Mouse (Mus musculus): ENCODE measurements around the gene Uap1. TPM values are rescaled to one million over a fixed set of nuclear protein-coding genes. Genes with fewer than 3 reads are reported as not detected.

The Uap1 gene
- polyA plus RNA-seq, 1 experiment from 2014 or later, result 50.6 TPM

DNA sequence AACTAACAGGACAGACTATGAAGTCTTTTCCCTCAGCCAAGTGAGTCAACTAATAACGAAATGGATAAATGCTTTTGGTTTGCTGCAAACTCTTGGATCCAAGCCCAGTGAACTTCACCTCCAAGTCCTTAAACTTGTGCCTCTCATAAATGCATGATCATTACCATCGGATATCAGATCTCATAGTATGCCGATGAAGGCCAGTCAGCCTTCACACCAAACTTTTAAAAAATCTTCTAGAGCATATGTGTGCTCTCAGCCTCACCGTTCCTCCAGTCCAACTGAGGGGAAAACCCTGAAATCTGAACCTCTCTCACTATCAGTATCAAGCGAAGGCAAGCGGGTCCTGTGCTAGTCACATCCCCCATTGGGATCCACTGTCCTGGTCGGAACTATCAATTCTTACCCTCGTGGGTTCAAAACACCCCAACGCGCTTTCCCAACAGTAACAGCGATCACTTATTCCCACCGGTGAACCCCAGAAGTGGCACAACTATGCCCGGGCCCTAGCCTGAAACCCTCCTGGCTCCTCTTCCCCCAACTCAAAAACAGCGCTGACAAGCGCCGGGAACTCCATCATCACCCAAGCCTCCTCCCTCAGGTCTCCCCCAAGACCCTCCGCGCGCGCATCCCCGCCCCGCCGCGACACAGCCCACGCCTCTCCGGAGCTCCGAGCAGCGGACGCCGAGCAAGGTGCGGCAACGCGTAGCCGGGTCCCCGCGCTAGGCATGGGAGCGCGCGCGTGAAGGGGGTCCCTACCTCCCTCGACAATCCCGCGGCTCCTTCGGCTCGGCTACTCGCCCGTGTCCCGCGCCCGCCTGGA is 555 bp downstream of the Uap1 start:
- DNase-seq (ENCODE audit: low spot score) (peak; percentile 71), ATAC-seq (no peak; the same call in 1 of the 2 replicates)

DNA sequence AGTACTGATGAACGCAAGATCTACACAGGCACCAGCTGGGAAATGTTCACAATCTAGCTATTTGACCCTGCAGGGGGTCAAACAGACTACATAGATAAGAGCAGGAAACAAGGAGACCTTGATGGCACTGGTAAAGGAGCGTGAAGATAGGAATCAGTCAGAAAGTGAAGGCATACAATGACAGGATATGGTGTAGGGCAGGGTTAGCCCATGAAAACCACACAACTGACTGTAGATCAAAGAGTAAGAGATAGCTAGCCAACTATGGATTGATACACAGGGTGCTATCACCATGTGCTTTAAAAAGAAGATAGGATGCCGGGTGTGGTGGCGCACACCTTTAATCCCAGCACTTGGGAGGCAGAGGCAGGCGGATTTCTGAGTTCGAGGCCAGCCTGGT is 7.0 kb downstream of the Uap1 start:
- no peaks in the 10 kb centered on the region for H3K27me3 ChIP-seq (replicated peaks; ENCODE audit: insufficient read depth, low read length)
- no peak overlapping the region for H3K4me3 ChIP-seq (ENCODE audit: low read depth, low read length)
- DNase-seq (ENCODE audit: low spot score) (no peak), ATAC-seq (no peak)
- no peak overlapping the region for H3K9ac ChIP-seq (replicated peaks; ENCODE audit: low read depth)
- H3K4me1 ChIP-seq (ENCODE audit: insufficient read depth, low read depth, low read length), result no peaks in the 10 kb centered on the region
- H3K9me3 ChIP-seq (ENCODE audit: low read length), result no peaks in the 10 kb centered on the region
- H3K4me2 ChIP-seq (replicated peaks; ENCODE audit: low read depth, low read length), result no peak overlapping the region
- peaks cover 6% of the 10 kb centered on the region; the same call in 1 of the 2 replicates for H3K36me3 ChIP-seq (ENCODE audit: insufficient read depth, low read length)
- H3K27ac ChIP-seq (ENCODE audit: low read length), result no peak overlapping the region
- WGBS, result 77% methylated on average over 5 of the region's 6 CpGs
- TF ChIP-seq CTCF (IDR thresholded peaks at IDR 0.05) (no peak), EP300 (IDR thresholded peaks at IDR 0.05) (no peak)

More for the DNA sequence above, 555 bp downstream of the Uap1 start:
- H3K4me1 ChIP-seq (ENCODE audit: insufficient read depth, low read depth, low read length), result peaks cover 3% of the 10 kb centered on the region; the same call in 1 of the 2 replicates
- peak overlapping the region; percentile 73 for H3K4me3 ChIP-seq (ENCODE audit: low read depth, low read length)
- H3K27ac ChIP-seq (ENCODE audit: low read length), result peak overlapping the region; percentile 83
- no peaks in the 10 kb centered on the region for H3K36me3 ChIP-seq (ENCODE audit: insufficient read depth, low read length)
- no peaks in the 10 kb centered on the region for H3K9me3 ChIP-seq (ENCODE audit: low read length)
- H3K4me2 ChIP-seq (replicated peaks; ENCODE audit: low read depth, low read length), result peak overlapping the region; percentile 56
- no peak for TF ChIP-seq CTCF (IDR thresholded peaks at IDR 0.05)
- no peak for TF ChIP-seq EP300 (IDR thresholded peaks at IDR 0.05)
- H3K27me3 ChIP-seq (replicated peaks; ENCODE audit: insufficient read depth, low read length), result no peaks in the 10 kb centered on the region
- H3K9ac ChIP-seq (replicated peaks; ENCODE audit: low read depth), result peak overlapping the region; percentile 84
- WGBS, result under 1% methylated on average over 49 of the region's 50 CpGs

DNA sequence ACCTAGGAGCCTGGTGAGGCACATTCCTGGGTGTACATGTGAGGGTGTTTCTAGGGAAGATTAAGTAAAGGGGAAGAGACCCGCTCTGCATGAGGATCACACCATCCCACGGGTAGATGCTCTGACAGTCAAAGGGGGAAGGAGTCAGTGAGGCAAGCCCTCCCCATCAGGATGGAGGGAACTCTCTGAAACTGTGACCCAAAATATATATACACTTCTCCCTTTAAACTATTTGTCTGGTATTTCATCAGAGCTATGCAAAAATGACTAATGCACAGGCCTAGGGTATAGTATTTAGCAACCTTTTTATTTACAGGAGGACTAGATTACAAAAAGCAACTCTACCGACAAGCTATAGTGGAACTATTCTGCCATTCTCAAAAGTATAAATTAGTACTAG is 9.8 kb downstream of the Uap1 start:
- ATAC-seq (no peak), DNase-seq (ENCODE audit: low spot score) (no peak)
- Histone ChIP-seq H3K36me3 (ENCODE audit: insufficient read depth, low read length) (peaks cover 6% of the 10 kb centered on the region; the same call in 1 of the 2 replicates), H3K4me2 (replicated peaks; ENCODE audit: low read depth, low read length) (no peak overlapping the region), H3K9ac (replicated peaks; ENCODE audit: low read depth) (no peak overlapping the region), H3K9me3 (ENCODE audit: low read length) (no peaks in the 10 kb centered on the region), H3K27ac (ENCODE audit: low read length) (no peak overlapping the region), H3K4me1 (ENCODE audit: insufficient read depth, low read depth, low read length) (peaks cover 8% of the 10 kb centered on the region; the same call in 1 of the 2 replicates), H3K4me3 (ENCODE audit: low read depth, low read length) (no peak overlapping the region), H3K27me3 (replicated peaks; ENCODE audit: insufficient read depth, low read length) (no peaks in the 10 kb centered on the region)
- TF ChIP-seq EP300 (IDR thresholded peaks at IDR 0.05) (no peak), CTCF (IDR thresholded peaks at IDR 0.05) (no peak)
- 85% methylated on average over 3 of the region's 3 CpGs for WGBS

DNA sequence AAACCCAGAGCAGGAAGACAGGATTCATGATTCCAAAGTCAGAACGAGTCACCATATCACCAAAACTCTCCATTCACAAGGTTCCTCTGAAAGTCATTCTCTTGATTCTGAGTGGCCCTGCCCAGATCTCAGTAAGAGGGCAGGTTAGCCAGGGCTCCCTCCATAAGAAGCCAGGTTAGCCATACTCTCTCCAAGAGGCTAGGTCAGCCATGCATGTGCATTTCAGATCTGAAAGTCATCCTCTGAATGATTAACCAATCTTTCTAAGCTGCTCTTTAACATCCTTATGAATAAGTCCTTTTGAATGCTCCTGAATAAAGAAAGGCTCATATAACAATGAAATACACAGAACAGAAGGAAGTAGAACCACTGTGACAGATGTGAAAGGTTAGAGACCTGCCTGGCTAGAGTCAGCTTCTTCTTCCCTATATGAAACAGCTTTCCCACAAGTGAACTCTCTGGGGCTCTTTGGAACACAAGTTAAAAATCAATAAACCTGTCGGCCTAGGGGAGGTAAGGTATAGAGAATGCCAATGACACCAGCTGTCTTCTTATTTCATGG is 10.6 kb downstream of the Uap1 start:
- H3K4me3 ChIP-seq (ENCODE audit: low read depth, low read length), result no peak overlapping the region
- DNase-seq (ENCODE audit: low spot score), result no peak
- no peaks in the 10 kb centered on the region for H3K27me3 ChIP-seq (replicated peaks; ENCODE audit: insufficient read depth, low read length)
- TF ChIP-seq CTCF (IDR thresholded peaks at IDR 0.05), result no peak
- no peak for TF ChIP-seq EP300 (IDR thresholded peaks at IDR 0.05)
- peaks cover 8% of the 10 kb centered on the region; the same call in 1 of the 2 replicates for H3K4me1 ChIP-seq (ENCODE audit: insufficient read depth, low read depth, low read length)
- WGBS, result 76% methylated on average over 2 of the region's 2 CpGs
- H3K4me2 ChIP-seq (replicated peaks; ENCODE audit: low read depth, low read length), result no peak overlapping the region
- ATAC-seq, result no peak
- no peaks in the 10 kb centered on the region for H3K9me3 ChIP-seq (ENCODE audit: low read length)
- no peak overlapping the region for H3K9ac ChIP-seq (replicated peaks; ENCODE audit: low read depth)
- peak overlapping the region; percentile 20; the same call in 1 of the 2 replicates for H3K27ac ChIP-seq (ENCODE audit: low read length)
- peaks cover 6% of the 10 kb centered on the region; the same call in 1 of the 2 replicates for H3K36me3 ChIP-seq (ENCODE audit: insufficient read depth, low read length)

DNA sequence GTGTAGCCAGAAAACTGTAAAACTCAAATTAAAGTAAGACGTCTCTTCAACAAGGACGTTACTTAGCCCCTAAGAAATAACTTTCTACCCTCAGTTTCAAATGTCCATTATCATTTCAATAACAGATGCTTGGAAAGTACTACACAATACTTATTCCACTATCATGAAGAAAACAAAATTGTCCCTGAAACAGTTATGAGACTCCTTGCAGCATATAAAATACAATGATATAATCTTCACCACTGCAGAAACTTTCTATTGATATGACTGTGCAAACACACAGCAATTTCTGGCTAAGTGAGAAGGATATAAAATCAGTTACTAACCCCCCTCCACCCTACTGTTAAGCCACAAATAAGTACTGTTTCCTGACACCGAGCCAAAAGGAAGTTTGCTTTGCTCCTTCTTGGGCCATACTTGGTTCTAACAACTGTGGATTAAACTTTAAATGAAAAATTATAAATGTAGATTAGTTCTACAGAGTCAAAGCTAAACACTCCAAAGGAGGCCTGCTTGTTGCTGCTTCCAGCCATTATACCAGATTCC is 11.3 kb downstream of the Uap1 start:
- H3K4me3 ChIP-seq (ENCODE audit: low read depth, low read length), result no peak overlapping the region
- no peak overlapping the region for H3K4me2 ChIP-seq (replicated peaks; ENCODE audit: low read depth, low read length)
- WGBS, result 69% methylated on average over 3 of the region's 3 CpGs
- H3K9ac ChIP-seq (replicated peaks; ENCODE audit: low read depth), result no peak overlapping the region
- no peaks in the 10 kb centered on the region for H3K27me3 ChIP-seq (replicated peaks; ENCODE audit: insufficient read depth, low read length)
- DNase-seq (ENCODE audit: low spot score) (peak; percentile 60), ATAC-seq (peak; percentile 57; the same call in 1 of the 2 replicates)
- H3K9me3 ChIP-seq (ENCODE audit: low read length), result no peaks in the 10 kb centered on the region
- H3K27ac ChIP-seq (ENCODE audit: low read length), result peak overlapping the region; percentile 20; the same call in 1 of the 2 replicates
- peaks cover 6% of the 10 kb centered on the region; the same call in 1 of the 2 replicates for H3K36me3 ChIP-seq (ENCODE audit: insufficient read depth, low read length)
- TF ChIP-seq CTCF (IDR thresholded peaks at IDR 0.05) (no peak), EP300 (IDR thresholded peaks at IDR 0.05) (no peak)
- peaks cover 8% of the 10 kb centered on the region; the same call in 1 of the 2 replicates for H3K4me1 ChIP-seq (ENCODE audit: insufficient read depth, low read depth, low read length)

DNA sequence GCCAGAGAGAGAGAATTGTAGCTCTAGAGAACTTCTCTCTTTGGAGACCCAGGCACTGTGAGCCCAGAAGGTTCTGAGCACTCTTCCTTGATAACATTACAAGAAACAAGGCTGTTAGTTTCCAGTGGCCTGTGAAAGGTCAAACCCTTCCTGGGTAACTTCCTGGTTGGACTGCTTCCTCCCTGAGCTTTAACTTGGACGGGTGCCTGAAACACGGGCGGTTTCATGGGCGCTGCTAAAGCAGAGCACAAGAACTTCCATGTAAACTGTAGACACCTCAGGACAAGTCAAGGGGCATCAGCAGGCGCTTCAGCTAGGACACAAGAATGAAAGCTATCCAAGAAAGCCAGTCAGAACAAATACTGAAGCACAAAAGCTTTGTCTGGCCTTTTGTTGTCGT is 12.9 kb downstream of the Uap1 start:
- peaks cover 6% of the 10 kb centered on the region; the same call in 1 of the 2 replicates for H3K36me3 ChIP-seq (ENCODE audit: insufficient read depth, low read length)
- no peak overlapping the region for H3K4me3 ChIP-seq (ENCODE audit: low read depth, low read length)
- DNase-seq (ENCODE audit: low spot score), result peak; percentile 74
- H3K4me1 ChIP-seq (ENCODE audit: insufficient read depth, low read depth, low read length), result peaks cover 8% of the 10 kb centered on the region; the same call in 1 of the 2 replicates
- H3K9ac ChIP-seq (replicated peaks; ENCODE audit: low read depth), result no peak overlapping the region
- peak overlapping the region; percentile 43 for H3K27ac ChIP-seq (ENCODE audit: low read length)
- no peak for TF ChIP-seq CTCF (IDR thresholded peaks at IDR 0.05)
- no peak; the same call in 1 of the 2 replicates for TF ChIP-seq EP300 (IDR thresholded peaks at IDR 0.05)
- ATAC-seq, result peak; percentile 68
- WGBS, result 39% methylated on average over 6 of the region's 6 CpGs
- H3K9me3 ChIP-seq (ENCODE audit: low read length), result no peaks in the 10 kb centered on the region
- no peaks in the 10 kb centered on the region for H3K27me3 ChIP-seq (replicated peaks; ENCODE audit: insufficient read depth, low read length)
- H3K4me2 ChIP-seq (replicated peaks; ENCODE audit: low read depth, low read length), result no peak overlapping the region

All from lung, postnatal 0 days (tissue).